Mouse (Mus musculus) hematopoietic stem cell, adult 5-6 weeks (primary cell): ENCODE results near the gene Pola1. TPM values are rescaled to one million over a fixed set of nuclear protein-coding genes. Genes with fewer than 3 reads are reported as not detected.

Experiments used
- ATAC-seq, 2 experiments: fragments of 125-278 bp in 1 of 2; replicated peaks in 1 of 2; 2 replicates each; pipeline ENCODE4 v1.8.0; 2016 to 2017; ENCODE audit warnings: inconsistent platforms in 2 of 2, mild to moderate bottlenecking in 2 of 2, moderate number of reproducible peaks in 2 of 2, low read depth in 1 of 2, moderate TSS enrichment in 1 of 2; ENCODE audit not compliant: low FRiP score in 2 of 2, poor library complexity in 2 of 2, severe bottlenecking in 2 of 2, insufficient read depth in 1 of 2, low TSS enrichment in 1 of 2
- total RNA-seq: library from RNA; stranded (forward); fragments of 172-1452, 232-1000 nt; gene quantifications from 2 replicates; pipeline ENCODE4 v1.2.3, GENCODE M21; 2017

Gene Pola1
- total RNA-seq, 1 experiment from 2014 or later = 133 TPM

GRCm38 (mm10) chrX:93299771-93300170 lies 332.2 kb downstream of the Pola1 start:
- ATAC-seq = no peak

GRCm38 (mm10) chrX:93299046-93299626 lies 332.8 kb downstream of the Pola1 start:
- ATAC-seq = no peak

- peak; percentile 13 to 19; a peak in 2 of 4 replicates for ATAC-seq
Observed at GRCm38 (mm10) chrX:93297001-93297441, 334.9 kb downstream of the Pola1 start.

DNA sequence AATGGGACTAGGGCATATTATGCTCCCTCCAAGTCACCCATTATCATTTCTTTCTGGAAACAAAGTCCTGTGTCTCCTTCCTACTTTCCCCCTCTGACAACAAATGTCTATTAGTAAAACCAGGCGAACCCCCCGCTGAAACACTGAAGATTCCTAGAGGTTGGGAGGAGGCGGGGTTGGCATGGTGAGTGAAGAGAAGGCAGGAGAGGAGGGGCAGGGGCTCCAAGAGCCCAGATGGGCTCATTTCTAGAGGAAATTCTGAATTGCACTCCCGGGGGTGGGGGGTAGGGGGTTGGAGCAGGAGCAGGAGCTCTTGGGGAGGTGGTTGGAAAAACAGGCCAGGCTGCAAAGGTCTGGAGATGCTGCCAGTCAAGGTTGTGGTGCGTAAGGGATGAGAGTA lies 336.1 kb downstream of the Pola1 start:
- ATAC-seq = no peak

DNA sequence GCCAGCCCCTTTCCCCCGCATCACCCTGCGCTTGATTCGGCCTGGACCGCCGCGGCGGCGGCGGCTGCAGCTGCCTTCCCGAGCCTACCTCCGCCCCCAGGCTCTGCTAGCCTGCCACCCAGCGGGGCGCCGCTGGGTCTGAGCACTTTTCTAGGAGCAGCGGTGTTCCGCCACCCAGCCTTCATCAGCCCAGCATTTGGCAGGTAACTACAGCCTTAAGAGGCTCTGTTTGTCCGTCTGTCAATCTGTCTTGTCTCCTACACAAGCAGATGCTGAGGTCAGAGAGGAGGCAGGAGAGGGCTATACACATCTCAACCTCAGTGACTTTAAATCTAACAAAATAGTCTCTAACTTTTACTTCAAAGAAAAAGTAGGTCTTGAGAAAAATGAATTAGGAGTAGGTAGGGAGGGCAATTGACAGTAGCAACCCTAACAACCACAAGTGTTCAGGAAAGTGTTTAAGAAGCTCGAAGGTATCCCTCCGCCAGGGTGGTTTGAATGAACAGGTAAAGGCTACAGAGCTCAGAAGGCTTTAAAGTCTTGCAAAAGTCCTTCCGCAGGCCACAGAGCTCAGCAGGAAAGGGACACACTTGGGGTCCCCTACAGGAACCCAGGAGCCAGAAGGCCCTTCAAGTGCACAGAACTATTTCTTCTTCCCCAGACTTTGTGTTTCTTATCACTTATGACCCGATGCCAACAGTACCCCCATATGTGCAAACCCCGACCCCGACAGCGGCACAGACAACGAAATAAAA lies 337.0 kb downstream of the Pola1 start:
- no peak for ATAC-seq

GRCm38 (mm10) chrX:93292031-93292430 lies 339.9 kb downstream of the Pola1 start:
- no peak for ATAC-seq

GRCm38 (mm10) chrX:93289851-93290380 lies 342.0 kb downstream of the Pola1 start:
- ATAC-seq = no peak

DNA sequence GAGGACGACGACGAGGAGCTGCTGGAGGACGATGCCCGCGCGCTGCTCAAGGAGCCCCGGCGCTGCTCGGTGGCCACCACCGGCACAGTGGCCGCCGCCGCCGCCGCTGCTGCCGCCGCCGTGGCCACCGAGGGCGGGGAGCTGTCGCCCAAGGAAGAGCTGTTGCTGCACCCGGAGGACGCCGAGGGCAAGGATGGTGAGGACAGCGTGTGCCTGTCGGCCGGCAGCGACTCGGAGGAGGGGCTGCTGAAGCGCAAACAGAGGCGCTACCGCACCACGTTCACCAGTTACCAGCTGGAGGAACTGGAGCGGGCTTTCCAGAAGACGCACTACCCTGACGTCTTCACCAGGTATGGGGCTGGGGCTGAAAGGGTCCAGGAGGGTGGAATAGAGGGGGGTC lies 342.9 kb downstream of the Pola1 start:
- no peak for ATAC-seq

DNA sequence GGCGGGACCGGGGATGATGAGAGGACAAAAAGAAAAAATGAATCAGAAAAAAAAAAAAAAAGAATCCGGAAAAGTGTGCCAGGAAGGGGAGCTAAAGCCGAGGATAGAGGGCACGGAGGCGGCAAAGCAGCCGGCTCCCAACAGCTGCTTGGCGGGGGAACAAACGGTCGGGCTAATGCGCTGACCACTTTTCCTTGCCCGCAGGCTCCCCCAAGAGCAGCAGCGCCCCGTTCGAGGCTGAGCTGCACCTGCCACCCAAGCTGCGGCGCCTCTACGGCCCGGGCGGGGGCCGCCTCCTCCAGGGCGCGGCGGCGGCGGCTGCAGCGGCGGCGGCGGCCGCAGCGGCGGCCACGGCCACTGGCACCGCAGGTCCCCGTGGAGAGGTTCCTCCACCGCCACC lies 343.6 kb downstream of the Pola1 start:
- no peak for ATAC-seq

- ATAC-seq = peak; percentile 80 to 84
Observed at GRCm38 (mm10) chrX:93286291-93286893, 345.6 kb downstream of the Pola1 start, which contains the start of gene Arx. Gene Arx, plus strand, starts transcription at chrX:93286445.

- ATAC-seq = no peak
Observed at GRCm38 (mm10) chrX:93285091-93285490, 346.9 kb downstream of the Pola1 start.

GRCm38 (mm10) chrX:93281756-93282155 lies 350.2 kb downstream of the Pola1 start:
- peak; percentile 33 to 51; a peak in 2 of 4 replicates for ATAC-seq

- ATAC-seq = 0 out of 4 replicates have a peak, but pooled peaks of 1 of the 2 experiments have one; percentile 24
Observed at GRCm38 (mm10) chrX:93281028-93281723, 350.8 kb downstream of the Pola1 start.

GRCm38 (mm10) chrX:93279940-93280339 lies 352.0 kb downstream of the Pola1 start:
- no peak for ATAC-seq

DNA sequence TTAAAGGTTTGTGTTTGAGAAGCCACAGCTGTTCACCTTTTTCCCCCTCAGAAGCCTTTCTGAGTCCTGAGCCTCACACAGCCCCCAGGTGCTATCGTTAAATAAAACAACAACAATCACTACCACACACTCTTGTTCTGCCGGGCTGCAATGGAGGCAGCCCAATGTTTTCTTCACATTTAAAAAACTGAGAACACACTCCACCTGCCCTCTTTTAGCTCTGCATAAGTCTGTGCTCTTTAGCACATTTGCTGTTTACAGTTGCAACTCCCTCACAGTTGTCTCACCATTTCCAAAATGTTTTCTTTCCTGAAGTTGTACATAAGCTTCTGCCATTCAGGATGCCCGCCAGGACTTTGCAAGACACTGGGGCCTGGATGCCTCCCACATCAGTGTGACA lies 356.3 kb downstream of the Pola1 start:
- ATAC-seq = no peak
